In genomic region chr10:39587290-39587925, GRCm38 (mm10) we compare ENCODE assay signal across 10 mouse cellular contexts. TPM values are rescaled to one million over a fixed set of nuclear protein-coding genes. Genes with fewer than 3 reads are reported as not detected.
DNase-seq lines count a peak whose midpoint lies in the region; ATAC-seq and TF ChIP-seq lines count a peak whose summit lies in the region.
"Had no signal": no experiment of that assay in that cellular context is flagged by ENCODE, and none has a peak within 500 bp of the region (broad histone marks: within the 10 kb centered on the region; RNA-seq: fewer than 3 reads in every experiment).

No protein-coding gene starts in this region.

- no peaks in the 10 kb centered on the region for H3K27me3 ChIP-seq in limb, embryonic 14.5 days (ENCODE audit: control insufficient read depth, insufficient read depth, low read length)

- no peak overlapping the region for H3K4me2 ChIP-seq in limb, embryonic 14.5 days (replicated peaks; ENCODE audit: low read depth, low read length, severe bottlenecking)

- H3K4me3 ChIP-seq in limb, embryonic 14.5 days (replicated peaks; ENCODE audit: low read length): no peak overlapping the region

- no peak overlapping the region for H3K27ac ChIP-seq in limb, embryonic 14.5 days (replicated peaks; ENCODE audit: low read depth, low read length)

- no peaks in the 10 kb centered on the region for H3K9me3 ChIP-seq in limb, embryonic 14.5 days (ENCODE audit: control insufficient read depth, low read length)

- 48% methylated on average over 5 of the region's 5 CpGs for WGBS in limb, embryonic 14.5 days

- TF ChIP-seq POLR2A in limb, embryonic 14.5 days (IDR thresholded peaks at IDR 0.05; ENCODE audit: borderline replicate concordance, extremely low read depth, insufficient read depth, insufficient read length): no peak

- H3K9ac ChIP-seq in limb, embryonic 14.5 days (ENCODE audit: low read depth, low read length, severe bottlenecking): no peak overlapping the region

- no peak for ATAC-seq in cerebellum, adult (ENCODE audit: insufficient number of reproducible peaks, low FRiP score, low TSS enrichment)
- no peak for ATAC-seq in limb, embryonic 14.5 days (ENCODE audit: low FRiP score, low read depth)
- ATAC-seq: inflammation-experienced regulatory T-cells, adult 6 months had no signal

- H3K36me3 ChIP-seq in limb, embryonic 14.5 days (ENCODE audit: control insufficient read depth, insufficient read depth, low read length): no peaks in the 10 kb centered on the region

- peak; percentile 30 to 50 for DNase-seq in cerebellum, postnatal 14 days
- DNase-seq in right cerebral cortex, postnatal 4 days: peak; percentile 42
- DNase-seq in right cerebral cortex, adult 18-20 months: no peak
- peak; percentile 40 for DNase-seq in limb, embryonic 14.5 days (ENCODE audit: low spot score)
- DNase-seq in retina, postnatal 7 days (ENCODE audit: low read depth, low spot score): peak; percentile 35
- DNase-seq in thymus, postnatal 10 days (ENCODE audit: low spot score in 2 of 2): no peak
- DNase-seq in adrenal gland, postnatal 25 days: no peak
- DNase-seq: cerebellum, adult 9-11 months had no signal

- H3K4me1 ChIP-seq in limb, embryonic 14.5 days (ENCODE audit: control insufficient read depth, insufficient read depth, low read length): peaks cover 29% of the 10 kb centered on the region

RNA-seq across cellular contexts. Expression of gene Traf3ip2, which starts 25.3 kb away (rescaled TPM):
- 7.5 and 9.0 TPM in 2 replicates for polyA plus RNA-seq in limb, embryonic 14.5 days (2012; rRNA removed)
- 13.3 and 13.7 TPM in 2 replicates for polyA plus RNA-seq in limb, embryonic 14.5 days (2014; fragmentation: Nextera tagmentation; extraction: Ambion mirVana)
- 24.4 and 26.0 TPM in 2 replicates for total RNA-seq in adrenal gland, postnatal 25 days (2021)

Comparison
In these comparisons a context has a peak if more than half of its experiments do, and no peak if none do; other contexts are left out.
1. DNase-seq: peak in cerebellum, postnatal 14 days (2 of 2), right cerebral cortex, postnatal 4 days (single experiment), limb, embryonic 14.5 days (single experiment) and retina, postnatal 7 days (single experiment); none in right cerebral cortex, adult 18-20 months (single experiment), thymus, postnatal 10 days (0 of 2) and adrenal gland, postnatal 25 days (single experiment).